Mouse (Mus musculus) C2C12 (cell line): ENCODE results near the gene Anp32e. TPM values are rescaled to one million over a fixed set of nuclear protein-coding genes. Genes with fewer than 3 reads are reported as not detected.
"Not testable (repeated sequence)": the region's sequence is repeated elsewhere in the genome, so short reads cannot be mapped to it uniquely, and the experiment has no call there.

Experiments
- H3K27me3 ChIP-seq: one replicate; pipeline ENCODE4 v1.6.1; 2011; ENCODE audit not compliant: control insufficient read depth, insufficient read depth, insufficient read length
- H3K36me3 ChIP-seq: one replicate; pipeline ENCODE4 v1.6.1; 2011; ENCODE audit not compliant: control insufficient read depth, insufficient read depth
- H3K4me3 ChIP-seq: one replicate; pipeline ENCODE4 v1.5.1; 2011; ENCODE audit warnings: mild to moderate bottlenecking, control low read depth; ENCODE audit not compliant: poor library complexity, insufficient read depth, severe bottlenecking
- H3K79me2 ChIP-seq: one replicate; pipeline ENCODE4 v1.6.1; 2011; ENCODE audit not compliant: control insufficient read depth, insufficient read depth
- H3K79me3 ChIP-seq: one replicate; pipeline ENCODE4 v1.6.1; 2011; ENCODE audit warnings: low read depth, control low read depth
- H3ac ChIP-seq: one replicate; pipeline ENCODE3; 2011; ENCODE audit warnings: low read depth; ENCODE audit not compliant: control insufficient read depth, insufficient read length
- CEBPB ChIP-seq: IDR thresholded peaks from one replicate; pipeline ENCODE4 v1.6.1; 2011; ENCODE audit warnings: low read depth, mild to moderate bottlenecking, control low read depth, moderate library complexity
- CTCF ChIP-seq: IDR thresholded peaks from one replicate; pipeline ENCODE4 v1.5.1; 2011; ENCODE audit not compliant: control insufficient read depth, insufficient read depth, insufficient read length
- FOSL1 ChIP-seq: IDR thresholded peaks from one replicate; pipeline ENCODE4 v1.8.0; 2011; ENCODE audit warnings: mild to moderate bottlenecking, low read length; ENCODE audit not compliant: poor library complexity, insufficient read depth, severe bottlenecking
- MAX ChIP-seq: IDR thresholded peaks from one replicate; pipeline ENCODE4 v1.6.1; 2011; ENCODE audit warnings: mild to moderate bottlenecking, control low read depth
- MYOD1 ChIP-seq: IDR thresholded peaks from one replicate; pipeline ENCODE4 v1.6.1; 2011; ENCODE audit warnings: low read depth; ENCODE audit not compliant: control insufficient read depth, insufficient read length
- MYOG ChIP-seq: IDR thresholded peaks from one replicate; pipeline ENCODE4 v1.6.1; 2011; ENCODE audit not compliant: control insufficient read depth, insufficient read length; ENCODE audit errors: extremely low read depth
- USF1 ChIP-seq: IDR thresholded peaks from one replicate; pipeline ENCODE4 v1.6.1; 2011; ENCODE audit warnings: low read depth, mild to moderate bottlenecking, control low read depth, moderate library complexity
- polyA plus RNA-seq: library from polyadenylated mRNA; unstranded; fragments of >200 nt; fragmentation: generic; extraction: Trizol; gene quantifications from one replicate; pipeline ENCODE4 v1.2.1, GENCODE M21; 2012; ENCODE audit warnings: missing spikeins

Gene Anp32e
- polyA plus RNA-seq, 1 experiment: 66.3 TPM

DNA sequence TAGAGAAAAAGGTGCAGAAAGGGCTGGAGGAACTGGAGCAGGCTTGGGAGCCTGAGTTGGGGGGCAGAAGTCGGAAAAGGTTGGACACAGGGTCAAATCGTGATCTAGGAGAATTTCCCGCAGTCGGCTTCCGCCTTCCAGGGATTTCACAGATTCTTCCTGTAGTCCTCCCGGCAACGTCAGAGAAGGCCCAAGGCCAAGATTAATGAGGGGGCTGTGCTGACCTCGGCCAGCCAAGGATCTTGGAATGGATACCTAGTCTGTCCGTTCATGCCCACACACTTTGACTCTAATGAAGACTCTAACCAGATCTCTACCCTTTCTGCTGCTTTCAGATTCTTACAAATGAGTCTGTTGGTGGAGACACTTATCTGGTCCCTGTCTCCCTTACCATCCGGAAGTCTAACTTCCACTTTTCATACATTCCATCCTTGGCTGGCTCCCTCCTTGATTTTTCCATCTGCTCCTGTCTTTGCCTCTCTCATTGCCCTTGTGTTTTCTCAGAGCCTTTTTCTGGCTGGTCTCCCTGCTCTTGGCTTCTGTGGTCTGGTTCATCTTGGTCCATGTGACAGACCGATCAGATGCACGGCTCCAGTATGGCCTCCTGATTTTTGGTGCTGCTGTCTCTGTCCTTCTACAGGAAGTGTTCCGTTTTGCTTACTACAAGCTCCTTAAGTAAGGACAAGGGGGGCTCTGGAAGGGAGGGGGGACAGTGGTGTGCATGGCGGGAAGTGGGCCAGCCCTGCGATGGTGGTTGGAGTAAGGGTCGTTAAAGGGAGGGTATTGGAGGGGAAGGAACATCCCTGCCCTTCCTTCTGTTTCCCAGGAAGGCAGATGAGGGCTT lies 34.5 kb upstream of the Anp32e start:
- Histone ChIP-seq H3K79me3 (peaks cover 15% of the 10 kb centered on the region), H3ac (peak overlapping the region; percentile 85), H3K79me2 (peaks cover 22% of the 10 kb centered on the region), H3K36me3 (no peaks in the 10 kb centered on the region), H3K27me3 (no peaks in the 10 kb centered on the region), H3K4me3 (peak overlapping the region; percentile 86)
- TF ChIP-seq FOSL1 (no peak), MAX (no peak), MYOD1 (no peak), MYOG (no peak), USF1 (no peak), CEBPB (no peak), CTCF (no peak)

- H3K27me3 ChIP-seq, H3ac ChIP-seq, H3K4me3 ChIP-seq, H3K36me3 ChIP-seq: not testable (repeated sequence)
- peaks cover 15% of the 10 kb centered on the region for H3K79me3 ChIP-seq
- peaks cover 22% of the 10 kb centered on the region for H3K79me2 ChIP-seq
These were observed 33.5 kb upstream of the Anp32e start for GRCm38 (mm10) chr3:95895501-95895900.

GRCm38 (mm10) chr3:95899800-95900524 lies 29.1 kb upstream of the Anp32e start:
- peaks cover 13% of the 10 kb centered on the region for H3K27me3 ChIP-seq
- no peaks in the 10 kb centered on the region for H3K36me3 ChIP-seq
- H3K79me2 ChIP-seq: peaks cover 11% of the 10 kb centered on the region
- no peak overlapping the region for H3K4me3 ChIP-seq
- TF ChIP-seq MAX (no peak), FOSL1 (no peak), MYOG (no peak), CEBPB (no peak), MYOD1 (no peak), CTCF (no peak), USF1 (no peak)
- no peak overlapping the region for H3ac ChIP-seq
- H3K79me3 ChIP-seq: peaks cover 7% of the 10 kb centered on the region

DNA sequence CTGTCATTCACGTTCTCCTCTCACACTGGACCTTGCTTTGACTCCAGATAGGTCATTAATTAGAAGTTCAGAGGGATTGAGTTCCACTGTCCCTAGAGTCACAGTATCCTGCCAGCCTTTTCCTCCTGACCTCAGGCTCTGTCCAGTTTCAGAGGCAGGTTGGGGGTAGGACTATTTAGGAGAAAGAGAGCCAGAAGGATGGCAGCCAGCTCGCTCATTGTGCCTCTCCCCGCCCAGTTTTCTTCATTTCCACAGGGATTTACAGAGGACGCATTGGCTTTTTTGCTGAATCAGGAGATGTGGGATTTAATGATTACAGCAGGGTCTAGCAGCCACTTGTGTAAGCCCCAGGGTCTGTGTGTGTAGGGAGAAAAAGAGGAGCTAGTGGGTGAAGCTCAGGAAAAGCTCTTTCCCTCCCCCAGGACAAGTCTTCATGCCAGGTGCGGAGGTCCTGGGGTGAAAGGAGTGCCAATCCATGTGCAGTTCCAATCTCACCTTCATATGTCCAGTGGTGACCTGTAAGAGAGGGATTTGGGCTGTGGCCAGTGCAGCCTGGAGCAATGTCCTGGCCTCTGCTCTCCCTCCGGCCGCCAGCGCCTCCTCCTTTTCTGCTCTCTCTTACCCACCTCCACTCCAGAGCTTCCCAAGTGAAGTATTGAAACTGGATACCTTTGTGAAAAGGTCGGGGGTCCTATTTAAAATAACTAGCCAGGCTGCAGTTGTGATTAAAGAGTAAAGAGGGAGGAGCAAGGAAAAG lies 27.3 kb upstream of the Anp32e start:
- TF ChIP-seq MYOD1 (no peak), USF1 (no peak), MAX (no peak), MYOG (no peak), FOSL1 (no peak), CEBPB (no peak), CTCF (no peak)
- H3K79me3 ChIP-seq: no peaks in the 10 kb centered on the region
- H3K4me3 ChIP-seq: no peak overlapping the region
- H3K79me2 ChIP-seq: no peaks in the 10 kb centered on the region
- H3K36me3 ChIP-seq: no peaks in the 10 kb centered on the region
- H3K27me3 ChIP-seq: peaks cover 13% of the 10 kb centered on the region
- H3ac ChIP-seq: no peak overlapping the region

- H3K36me3 ChIP-seq: no peaks in the 10 kb centered on the region
- H3K4me3 ChIP-seq: no peak overlapping the region
- no peaks in the 10 kb centered on the region for H3K79me3 ChIP-seq
- H3K27me3 ChIP-seq: peaks cover 13% of the 10 kb centered on the region
- H3K79me2 ChIP-seq: no peaks in the 10 kb centered on the region
- TF ChIP-seq CEBPB (no peak), MYOD1 (no peak), FOSL1 (no peak), CTCF (no peak), MAX (no peak), MYOG (no peak)
- no peak overlapping the region for H3ac ChIP-seq
These were observed 26.7 kb upstream of the Anp32e start for GRCm38 (mm10) chr3:95902373-95902625.
